Mouse (Mus musculus) embryonic facial prominence, embryonic 13.5 days (tissue): ENCODE measurements around the gene Chrm5. TPM values are rescaled to one million over a fixed set of nuclear protein-coding genes. Genes with fewer than 3 reads are reported as not detected.
A peak's percentile ranks its signal among the peaks of the same experiment; 100 is the strongest.
"Not testable (repeated sequence)": the region's sequence is repeated elsewhere in the genome, so short reads cannot be mapped to it uniquely, and the experiment has no call there.

Experiments used
- ATAC-seq: fragments of 200-750 bp; cut with Nextera tagmentation; 2 replicates; pipeline ENCODE4 v1.8.0; 2017; ENCODE audit warnings: low read depth; ENCODE audit not compliant: insufficient number of reproducible peaks, insufficient read depth, low FRiP score, low TSS enrichment
- H3K27ac ChIP-seq: fragments of 300-500 bp; sonication (generic); 2 replicates; pipeline ENCODE4 v1.5.1; 2015; ENCODE audit warnings: moderate library complexity, mild to moderate bottlenecking, inconsistent platforms
- H3K27me3 ChIP-seq: fragments of 300-500 bp; sonication (generic); 2 replicates; pipeline ENCODE4 v1.6.1; 2015; ENCODE audit warnings: mild to moderate bottlenecking, inconsistent platforms
- H3K36me3 ChIP-seq: fragments of 300-500 bp; sonication (generic); 2 replicates; pipeline ENCODE4 v1.6.1; 2015; ENCODE audit warnings: mild to moderate bottlenecking, inconsistent platforms
- H3K4me1 ChIP-seq: fragments of 300-500 bp; sonication (generic); 2 replicates; pipeline ENCODE4 v1.6.1; 2015; ENCODE audit warnings: inconsistent platforms
- H3K4me2 ChIP-seq: fragments of 300-500 bp; sonication (generic); 2 replicates; pipeline ENCODE4 v1.6.1; 2015; ENCODE audit warnings: moderate library complexity, mild to moderate bottlenecking, inconsistent platforms
- H3K4me3 ChIP-seq: fragments of 300-500 bp; sonication (generic); 2 replicates; pipeline ENCODE4 v1.5.1; 2015; ENCODE audit warnings: mild to moderate bottlenecking, inconsistent platforms
- H3K9ac ChIP-seq: fragments of 300-500 bp; sonication (generic); 2 replicates; pipeline ENCODE4 v1.6.1; 2015; ENCODE audit warnings: mild to moderate bottlenecking, inconsistent platforms
- H3K9me3 ChIP-seq: fragments of 300-500 bp; sonication (generic); 2 replicates; pipeline ENCODE4 v1.6.1; 2016; ENCODE audit warnings: inconsistent platforms
- WGBS: fragments of 180-500 bp; shearing (Covaris S2); methylation state at CpG from one replicate; pipeline ENCODE4 v1.1.7; 2015; ENCODE audit warnings: mixed read lengths; 5-methylcytosine and 5-hydroxymethylcytosine counted together
- polyA plus RNA-seq: library from polyadenylated mRNA; unstranded; fragments of >200 nt; fragmentation: Nextera tagmentation; extraction: Ambion mirVana; gene quantifications from 2 replicates; pipeline ENCODE4 v1.2.1, GENCODE M21; 2015

Gene Chrm5
- polyA plus RNA-seq, 1 experiment from 2014 or later: not detected

DNA sequence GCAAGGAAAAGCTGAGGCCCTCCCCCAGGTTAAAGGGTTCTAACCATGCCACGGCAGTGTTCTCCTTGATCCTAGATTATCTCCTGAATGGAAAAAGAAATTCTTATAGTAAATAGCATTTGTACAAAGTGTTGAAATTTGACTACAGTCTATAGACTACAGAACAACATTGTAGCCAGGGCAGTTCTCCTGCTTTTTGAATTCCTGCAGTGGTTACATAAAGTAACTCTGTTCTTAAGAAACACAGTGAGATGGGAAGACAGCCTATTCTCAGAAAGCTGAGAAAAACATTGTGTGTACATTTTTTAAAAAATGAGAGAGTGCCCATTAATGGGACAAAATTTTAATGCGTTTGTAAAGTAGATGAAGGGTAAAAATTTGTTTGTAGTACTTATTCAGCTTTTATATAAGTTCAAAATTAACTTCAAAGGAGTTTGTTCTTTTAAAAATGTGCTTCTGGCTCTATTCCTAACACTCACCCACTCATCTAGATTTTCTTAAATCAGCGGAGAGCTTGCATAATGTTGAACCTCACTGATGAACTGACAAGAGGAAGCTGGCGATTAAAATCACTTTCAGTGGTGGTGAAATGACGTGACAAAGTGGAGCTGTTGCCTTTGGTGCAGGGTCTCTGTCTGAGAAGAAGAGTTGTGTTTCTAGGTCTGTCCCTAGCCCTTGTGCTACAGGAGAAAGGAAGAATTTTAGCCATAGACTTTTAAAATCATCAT lies 5.4 kb downstream of the Chrm5 start:
- Histone ChIP-seq H3K4me3 (no peak overlapping the region), H3K36me3 (peaks cover 4% of the 10 kb centered on the region; the same call in 1 of the 2 replicates), H3K9ac (no peak overlapping the region), H3K9me3 (no peaks in the 10 kb centered on the region), H3K4me2 (no peak overlapping the region), H3K27ac (no peak overlapping the region), H3K4me1 (no peaks in the 10 kb centered on the region), H3K27me3 (no peaks in the 10 kb centered on the region)
- WGBS: 72% methylated on average over 5 of the region's 5 CpGs
- no peak for ATAC-seq

DNA sequence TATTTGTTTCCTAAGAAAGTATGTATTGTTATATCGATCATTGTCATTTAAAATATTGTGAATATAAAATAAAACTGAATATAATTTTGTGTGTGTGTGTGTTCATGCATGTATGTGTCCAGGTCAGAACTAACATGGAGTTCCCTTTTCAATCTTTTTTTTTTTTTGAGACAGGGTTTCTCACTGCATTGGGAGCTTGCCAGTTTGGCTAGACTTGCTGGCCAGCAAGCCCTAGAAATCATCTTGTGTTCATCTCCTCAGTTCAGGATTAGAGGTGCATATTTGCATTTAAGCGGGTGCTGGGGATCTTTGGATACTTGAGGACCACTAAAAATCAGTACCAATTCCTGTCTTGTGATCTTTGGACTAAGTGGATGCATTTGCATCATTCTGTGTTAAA lies 8.5 kb downstream of the Chrm5 start:
- ATAC-seq: no peak
- 92% methylated on average over 2 of the region's 2 CpGs for WGBS
- Histone ChIP-seq H3K27me3 (no peaks in the 10 kb centered on the region), H3K4me2 (no peak overlapping the region), H3K4me1 (no peaks in the 10 kb centered on the region), H3K9ac (no peak overlapping the region), H3K9me3 (no peaks in the 10 kb centered on the region), H3K36me3 (peaks cover 31% of the 10 kb centered on the region), H3K27ac (no peak overlapping the region), H3K4me3 (no peak overlapping the region)

DNA sequence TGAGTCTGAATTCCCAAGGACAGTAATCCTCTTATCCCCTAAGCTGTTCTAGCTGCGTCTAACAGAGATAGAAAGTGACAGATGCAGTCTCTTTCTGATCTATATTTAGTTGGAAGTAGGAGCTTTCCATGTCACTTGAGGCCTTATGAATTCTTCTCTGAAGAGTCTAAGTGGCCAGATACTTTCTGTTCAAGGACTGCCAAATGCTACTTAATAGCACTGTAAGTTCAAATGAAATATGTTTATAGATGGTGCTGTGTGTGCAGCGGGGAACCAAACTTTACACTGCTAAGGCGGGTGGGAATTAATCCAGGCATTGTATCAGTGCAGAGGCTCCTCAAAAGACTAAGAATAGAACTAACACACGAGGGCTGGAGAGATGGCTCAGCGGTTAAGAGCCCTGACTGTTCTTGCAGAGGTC lies 9.6 kb downstream of the Chrm5 start:
- no peaks in the 10 kb centered on the region for H3K27me3 ChIP-seq
- no peaks in the 10 kb centered on the region for H3K4me1 ChIP-seq
- peaks cover 41% of the 10 kb centered on the region for H3K36me3 ChIP-seq
- no peak overlapping the region for H3K4me2 ChIP-seq
- H3K27ac ChIP-seq: no peak overlapping the region
- WGBS: 65% methylated on average over 5 of the region's 5 CpGs
- ATAC-seq: no peak
- H3K9ac ChIP-seq: no peak overlapping the region
- H3K4me3 ChIP-seq: no peak overlapping the region
- no peaks in the 10 kb centered on the region for H3K9me3 ChIP-seq

DNA sequence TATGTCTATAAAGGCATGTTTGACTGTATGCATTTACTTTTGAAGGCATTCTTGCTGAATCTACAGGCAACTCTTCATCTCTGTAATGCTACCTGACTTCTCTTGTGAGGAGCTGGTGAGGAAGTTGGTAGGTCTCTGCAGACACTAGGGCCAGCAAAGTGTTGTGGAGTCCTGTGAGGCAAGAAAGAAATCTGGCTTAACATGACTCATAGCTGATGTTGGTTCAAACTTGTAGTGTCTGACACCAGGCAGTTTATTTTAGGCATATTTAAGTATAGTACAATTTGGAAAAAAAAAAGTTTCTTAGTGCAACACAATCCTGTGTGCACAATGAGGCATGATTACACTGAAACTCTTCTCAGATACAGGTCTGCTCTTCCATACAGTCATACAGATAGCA lies 11.0 kb downstream of the Chrm5 start:
- H3K27ac ChIP-seq: no peak overlapping the region
- no peak overlapping the region for H3K4me2 ChIP-seq
- H3K4me1 ChIP-seq: no peaks in the 10 kb centered on the region
- no peak for ATAC-seq
- peaks cover 51% of the 10 kb centered on the region for H3K36me3 ChIP-seq
- no peaks in the 10 kb centered on the region for H3K9me3 ChIP-seq
- H3K9ac ChIP-seq: no peak overlapping the region
- H3K27me3 ChIP-seq: no peaks in the 10 kb centered on the region
- H3K4me3 ChIP-seq: no peak overlapping the region

GRCm38 (mm10) chr2:112460557-112460956 lies 20.0 kb downstream of the Chrm5 start:
- no peak overlapping the region for H3K4me3 ChIP-seq
- H3K27ac ChIP-seq: no peak overlapping the region
- H3K27me3 ChIP-seq: no peaks in the 10 kb centered on the region
- 96% methylated on average over 3 of the region's 3 CpGs for WGBS
- no peak for ATAC-seq
- no peak overlapping the region for H3K4me2 ChIP-seq
- no peak overlapping the region for H3K9ac ChIP-seq
- no peaks in the 10 kb centered on the region for H3K9me3 ChIP-seq
- H3K36me3 ChIP-seq: peaks cover 36% of the 10 kb centered on the region
- peaks cover 3% of the 10 kb centered on the region; the same call in 1 of the 2 replicates for H3K4me1 ChIP-seq

DNA sequence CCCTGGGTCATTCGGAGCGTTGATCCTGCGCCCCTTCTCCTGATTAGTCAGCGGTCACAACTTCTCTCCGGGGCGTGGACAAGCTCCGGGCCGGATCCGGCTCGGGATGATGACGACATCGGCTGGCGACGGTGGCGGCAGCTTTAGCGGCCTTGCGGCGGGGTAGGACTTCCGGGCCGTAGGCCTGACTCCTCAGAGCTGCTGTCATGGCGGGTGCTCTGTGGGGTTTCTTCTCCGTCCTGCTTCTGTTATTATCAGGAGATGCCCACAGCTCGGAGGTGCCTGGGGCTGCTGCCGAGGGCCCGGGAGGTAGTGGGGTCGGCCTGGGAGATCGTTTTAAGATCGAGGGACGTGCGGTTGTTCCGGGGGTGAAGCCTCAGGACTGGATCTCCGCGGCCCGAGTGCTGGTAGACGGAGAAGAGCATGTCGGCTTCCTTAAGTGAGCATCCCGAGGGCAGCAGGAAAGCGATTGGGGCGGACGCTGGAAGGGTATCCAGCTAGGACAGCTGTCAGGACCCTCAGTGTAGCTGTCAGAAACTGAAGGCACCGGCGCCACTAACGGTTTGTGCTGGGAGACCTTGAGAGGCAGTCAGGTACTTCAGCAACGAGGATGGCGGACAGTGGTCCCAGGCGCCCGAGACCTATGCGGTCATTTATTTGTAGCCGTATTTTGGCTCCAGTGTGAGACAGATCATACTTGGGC lies 25.6 kb downstream of the Chrm5 start, which contains the start of gene Emc7:
Emc7 (plus strand) TSS at position 136 of the 703 bp plus-strand sequence.
- H3K4me1 ChIP-seq: peaks cover 7% of the 10 kb centered on the region; the same call in 1 of the 2 replicates
- H3K9me3 ChIP-seq: no peaks in the 10 kb centered on the region
- peak within 1 kb of the TSS; percentile 88 for H3K4me3 ChIP-seq
- H3K9ac ChIP-seq: peak within 1 kb of the TSS; percentile 94
- peaks cover 2% of the 10 kb centered on the region for H3K36me3 ChIP-seq
- peak within 1 kb of the TSS; percentile 78 for H3K4me2 ChIP-seq
- WGBS: under 1% methylated on average over 49 of the region's 49 CpGs
- ATAC-seq: peak; percentile 94
- peak within 1 kb of the TSS; percentile 64 for H3K27ac ChIP-seq
- H3K27me3 ChIP-seq: no peaks in the 10 kb centered on the region

DNA sequence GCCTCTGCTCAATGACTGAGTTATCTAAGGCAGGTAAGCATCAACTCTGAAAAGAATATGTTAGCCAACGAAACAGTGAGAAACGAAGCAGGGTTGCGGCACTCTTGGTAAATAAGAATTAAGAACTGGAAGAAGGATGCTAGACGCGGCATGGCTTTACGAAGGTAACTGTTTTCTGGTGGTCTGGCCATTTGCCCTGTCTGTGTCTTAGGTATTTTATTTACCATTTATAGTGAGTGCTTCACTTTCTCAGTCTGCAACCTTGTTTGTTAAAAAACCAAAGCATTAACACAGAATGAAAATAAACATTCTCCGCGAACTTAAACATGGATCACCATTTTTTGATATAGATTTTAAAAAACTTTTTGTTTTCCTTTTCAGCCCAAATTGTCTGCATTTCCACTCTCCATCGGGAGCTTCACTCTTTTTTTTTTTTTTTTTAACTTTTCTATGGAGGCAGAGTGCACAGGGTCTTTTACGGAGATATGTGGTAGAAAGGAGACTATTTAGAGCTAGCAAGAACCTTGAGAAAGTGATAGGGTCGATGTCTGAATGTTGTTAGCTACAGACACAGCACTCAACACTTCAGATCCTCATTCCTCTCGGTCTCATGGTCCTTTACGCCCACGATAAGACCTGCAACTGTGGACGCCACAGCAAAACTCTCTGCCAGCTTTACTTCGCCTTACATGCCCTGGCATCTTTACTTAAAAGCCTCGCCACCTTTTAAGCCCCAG lies 26.3 kb downstream of the Chrm5 start:
- no peaks in the 10 kb centered on the region for H3K27me3 ChIP-seq
- peak overlapping the region; percentile 94 for H3K9ac ChIP-seq
- no peaks in the 10 kb centered on the region for H3K36me3 ChIP-seq
- H3K4me3 ChIP-seq: peak overlapping the region; percentile 88
- H3K4me1 ChIP-seq: peaks cover 7% of the 10 kb centered on the region; the same call in 1 of the 2 replicates
- 31% methylated on average over 17 of the region's 17 CpGs for WGBS
- peak overlapping the region; percentile 62 for H3K27ac ChIP-seq
- H3K4me2 ChIP-seq: peak overlapping the region; percentile 78
- no peaks in the 10 kb centered on the region for H3K9me3 ChIP-seq
- ATAC-seq: no peak

GRCm38 (mm10) chr2:112452513-112452912 lies 28.1 kb downstream of the Chrm5 start:
- not testable (repeated sequence) for H3K4me1 ChIP-seq, H3K9ac ChIP-seq, H3K27ac ChIP-seq, H3K4me3 ChIP-seq, H3K36me3 ChIP-seq, H3K9me3 ChIP-seq, H3K4me2 ChIP-seq, H3K27me3 ChIP-seq, ATAC-seq

DNA sequence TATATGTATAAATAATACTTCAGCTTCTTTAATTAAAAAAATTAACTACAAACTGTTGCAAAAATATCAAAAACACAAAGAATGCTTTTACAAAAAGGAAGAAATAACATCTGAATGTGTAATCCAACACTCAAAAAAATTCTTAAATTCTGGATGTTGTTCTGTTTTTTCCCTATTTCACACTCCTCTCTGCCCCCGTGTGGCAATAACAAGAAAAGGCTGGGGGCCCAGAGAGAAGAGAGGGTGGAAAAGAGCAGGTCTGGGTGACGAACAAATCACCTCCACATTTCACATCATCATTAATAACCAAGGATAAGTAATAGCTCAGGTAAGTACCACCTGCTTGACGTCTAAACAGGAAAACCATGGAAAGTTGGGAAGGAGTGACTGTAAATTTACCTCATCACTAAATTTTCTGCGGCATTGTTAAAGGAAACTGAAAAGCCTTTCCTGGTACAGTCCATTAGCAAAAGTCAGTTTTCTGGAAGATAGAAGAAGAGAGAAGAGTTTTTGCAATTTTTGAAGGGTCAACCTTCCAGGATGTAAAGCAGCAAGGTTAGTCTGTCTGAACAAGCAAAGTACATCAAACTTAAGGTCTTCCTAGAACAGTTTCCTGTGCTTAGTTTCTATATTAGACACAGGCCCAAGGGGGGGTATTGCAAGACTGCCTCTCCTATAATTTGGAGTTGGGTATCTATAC lies 30.8 kb downstream of the Chrm5 start:
- Histone ChIP-seq H3K27me3 (no peaks in the 10 kb centered on the region), H3K27ac (no peak overlapping the region), H3K4me1 (peaks cover 2% of the 10 kb centered on the region; the same call in 1 of the 2 replicates), H3K4me2 (no peak overlapping the region), H3K36me3 (no peaks in the 10 kb centered on the region), H3K9me3 (no peaks in the 10 kb centered on the region), H3K4me3 (no peak overlapping the region), H3K9ac (no peak overlapping the region)
- WGBS: 32% methylated on average over 4 of the region's 4 CpGs
- no peak for ATAC-seq

DNA sequence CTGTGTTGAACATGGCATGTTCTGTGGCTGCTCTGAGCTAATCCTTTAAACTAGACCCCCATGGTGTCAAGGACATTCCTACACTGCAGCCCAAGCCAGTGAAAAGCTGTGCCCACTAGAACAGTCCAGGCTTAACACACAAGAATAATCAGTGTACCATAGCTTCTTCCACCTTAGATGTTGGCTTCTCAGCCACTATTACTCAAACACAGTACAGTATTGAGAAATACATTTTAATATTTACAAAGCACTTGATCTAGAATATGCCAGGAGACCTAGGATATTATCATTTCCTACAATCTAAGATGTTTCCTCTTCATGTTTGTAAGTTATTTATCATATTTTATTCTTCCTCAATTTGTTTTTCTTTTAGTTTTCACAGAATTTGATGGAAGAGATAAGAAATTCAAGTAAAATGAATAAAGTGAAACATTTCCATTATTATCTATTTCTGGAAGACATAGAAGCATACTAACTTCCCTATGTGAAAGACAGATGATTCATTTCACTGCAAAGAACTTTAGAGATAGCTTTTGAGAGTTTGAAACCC lies 32.0 kb downstream of the Chrm5 start:
- no peak for ATAC-seq
- Histone ChIP-seq H3K9ac (no peak overlapping the region), H3K9me3 (no peaks in the 10 kb centered on the region), H3K4me3 (no peak overlapping the region), H3K4me2 (no peak overlapping the region), H3K36me3 (no peaks in the 10 kb centered on the region), H3K27me3 (no peaks in the 10 kb centered on the region), H3K4me1 (no peaks in the 10 kb centered on the region), H3K27ac (no peak overlapping the region)

DNA sequence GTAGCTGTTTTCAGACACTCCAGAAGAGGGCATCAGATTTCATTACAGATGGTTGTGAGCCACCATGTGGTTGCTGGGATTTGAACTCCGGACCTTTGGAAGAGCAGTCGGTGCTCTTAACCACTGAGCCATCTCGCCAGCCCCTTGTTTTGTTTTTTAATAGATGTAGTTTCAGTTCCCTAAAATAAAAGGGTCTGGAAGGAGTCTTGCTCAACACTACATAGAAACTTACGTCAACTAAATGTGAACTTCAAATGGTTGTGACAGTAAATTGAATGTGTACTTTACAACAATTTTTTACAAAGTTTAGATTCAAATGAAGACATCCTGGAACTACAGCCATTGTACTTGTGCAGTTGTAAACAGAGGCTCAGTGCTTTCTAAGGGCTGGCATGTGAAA lies 32.5 kb downstream of the Chrm5 start:
- ATAC-seq, H3K4me3 ChIP-seq, H3K27me3 ChIP-seq, H3K4me1 ChIP-seq, H3K4me2 ChIP-seq, H3K27ac ChIP-seq, H3K9me3 ChIP-seq, H3K36me3 ChIP-seq, H3K9ac ChIP-seq: not testable (repeated sequence)
- WGBS: 70% methylated on average over 4 of the region's 4 CpGs
